Mouse (Mus musculus) spleen, postnatal 10 days (tissue): ENCODE measurements around the gene Zfp746.

ENCODE experiments used
- DNase-seq, 2 experiments: peaks; one replicate each; pipeline ENCODE4 v3.0.0; 2021 to 2022; ENCODE audit warnings: low spot score in 2 of 2

Gene Zfp746

DNA sequence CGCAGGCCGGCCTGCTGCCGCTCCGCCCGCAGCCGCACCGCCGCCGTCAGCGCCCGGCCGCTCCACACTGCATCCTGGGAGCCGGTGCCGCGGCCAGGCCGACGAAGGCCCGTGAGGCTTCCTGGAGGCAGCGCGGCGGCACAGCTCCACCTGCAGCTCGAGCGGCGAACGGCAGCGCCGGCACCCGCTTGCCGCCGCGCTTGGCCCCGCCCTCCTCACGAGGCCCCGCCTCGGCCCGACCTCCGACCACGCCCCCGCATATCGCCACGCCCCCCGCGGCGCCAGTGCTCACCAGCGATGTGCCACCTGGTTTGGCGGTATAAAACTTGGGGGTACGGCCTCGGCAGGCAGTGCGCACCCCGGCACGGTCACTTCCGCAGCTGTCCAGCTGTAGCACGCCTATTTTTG is at the start of gene Zfp746:
Gene Zfp746 (minus strand): TSS at position 123 of the 408 bp plus-strand sequence.
- peak; percentile 97 to 98 for DNase-seq

DNA sequence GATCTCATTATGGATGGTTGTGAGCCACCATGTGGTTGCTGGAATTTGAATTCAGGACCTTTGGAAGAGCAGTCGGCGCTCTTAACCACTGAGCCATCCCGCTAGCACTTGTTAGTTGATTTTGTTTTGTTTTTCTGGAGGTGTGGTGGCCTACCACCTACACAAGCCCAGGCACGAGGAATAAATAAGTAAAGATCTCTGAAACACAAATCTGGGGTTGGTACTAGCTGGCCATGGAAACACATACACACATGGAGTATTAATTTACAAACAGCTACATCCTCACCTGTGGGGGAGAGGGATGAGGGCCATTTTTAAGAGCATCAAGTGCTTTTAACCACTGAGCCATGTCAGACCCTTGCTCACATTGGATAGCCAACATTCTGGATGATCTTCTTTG is 34.7 kb upstream of the Zfp746 start:
- peak in 1 of 2 experiments; percentile 15 for DNase-seq

- no peak for DNase-seq
These were observed 29.6 kb upstream of the Zfp746 start for GRCm38 (mm10) chr6:48116036-48116435.

- DNase-seq: no peak
These were observed 743 bp upstream of the Zfp746 start for GRCm38 (mm10) chr6:48086957-48087715.

DNA sequence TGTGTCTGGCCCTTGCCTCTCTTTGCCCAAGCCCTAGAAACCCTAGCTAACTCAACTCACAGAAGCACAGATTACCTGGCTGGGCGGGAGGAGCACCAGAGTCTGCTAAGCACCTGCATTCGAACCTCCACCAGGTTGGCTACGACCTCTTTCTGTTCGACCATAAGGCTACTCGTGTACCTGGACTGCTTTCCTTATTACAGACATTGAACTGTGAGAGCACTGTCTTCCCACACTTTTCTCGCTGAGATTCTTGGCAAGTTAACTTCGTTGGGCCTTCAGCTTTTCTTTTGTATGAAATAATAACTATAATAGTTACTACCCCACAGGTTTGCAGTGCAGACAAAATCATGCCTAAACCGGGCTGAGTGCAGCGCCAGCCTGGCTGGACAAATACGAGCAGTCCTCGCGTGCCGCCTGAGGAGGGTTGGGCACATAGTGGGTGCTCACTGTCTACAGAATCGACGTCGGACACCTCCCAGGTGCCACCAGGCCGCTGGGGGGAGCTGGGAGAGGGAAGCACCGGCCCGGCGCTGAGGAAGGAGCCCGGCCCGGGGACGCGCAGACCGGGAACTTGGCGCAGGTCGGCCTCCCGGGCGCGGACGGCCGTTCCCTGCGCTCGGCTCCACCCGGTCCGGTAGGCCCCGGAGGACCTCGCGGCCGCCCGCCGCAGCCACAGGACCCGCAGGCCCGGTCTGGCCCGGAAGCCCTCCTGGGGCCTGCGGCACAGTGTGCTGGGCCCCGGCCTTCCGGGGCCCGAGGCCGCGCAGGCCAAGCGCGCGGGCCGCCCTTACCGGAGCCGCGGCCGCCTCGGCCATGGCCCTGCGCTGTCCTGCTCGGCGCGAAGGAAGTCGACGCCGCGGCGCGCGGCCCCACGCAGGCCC is 630 bp downstream of the Zfp746 start:
- peak; percentile 80 to 82 for DNase-seq

DNA sequence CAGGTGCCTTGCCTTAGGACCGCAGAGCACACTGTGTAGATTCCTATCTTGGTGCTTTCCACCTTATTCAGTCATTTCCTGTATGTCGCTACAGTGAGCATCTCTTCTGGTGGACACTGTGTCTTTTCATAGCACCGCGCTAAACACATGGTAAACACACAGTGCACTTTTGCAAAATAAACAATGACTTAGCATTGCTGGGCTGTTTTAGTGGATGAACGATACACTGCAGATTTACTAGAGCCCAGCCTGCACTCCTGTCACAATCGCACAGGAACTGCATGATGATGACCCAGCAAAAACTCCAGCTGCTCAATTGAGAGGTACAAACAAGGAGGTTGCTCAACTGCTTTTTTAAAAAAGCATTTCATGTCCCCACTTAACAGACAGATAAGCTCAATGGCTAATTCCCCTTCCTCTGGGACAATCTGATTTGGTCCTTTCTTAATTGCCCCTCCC is 2.6 kb downstream of the Zfp746 start:
- DNase-seq: no peak

DNA sequence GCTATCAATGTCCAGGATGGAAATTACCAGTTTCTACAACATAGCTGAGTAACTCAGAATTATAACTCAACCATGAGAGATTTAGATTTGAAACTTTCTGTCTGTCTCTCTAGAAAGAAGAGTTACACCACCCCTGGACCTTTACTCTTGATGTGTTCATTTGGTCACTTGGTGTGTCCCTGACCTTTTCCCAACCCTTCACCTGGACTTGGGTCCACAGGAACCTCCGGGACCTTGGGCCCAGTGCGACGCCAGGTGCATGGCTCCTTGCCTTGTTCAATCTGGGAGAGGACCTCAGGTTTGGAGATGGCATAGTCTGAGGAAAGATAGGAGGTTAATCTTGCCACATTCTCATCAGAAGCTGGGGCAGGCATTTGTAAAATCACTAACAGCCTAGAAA is 4.4 kb downstream of the Zfp746 start:
- no peak for DNase-seq

GRCm38 (mm10) chr6:48081021-48081420 is 5.4 kb downstream of the Zfp746 start:
- no peak for DNase-seq

- DNase-seq: no peak
These were observed 13.1 kb downstream of the Zfp746 start for GRCm38 (mm10) chr6:48073316-48073715.

DNA sequence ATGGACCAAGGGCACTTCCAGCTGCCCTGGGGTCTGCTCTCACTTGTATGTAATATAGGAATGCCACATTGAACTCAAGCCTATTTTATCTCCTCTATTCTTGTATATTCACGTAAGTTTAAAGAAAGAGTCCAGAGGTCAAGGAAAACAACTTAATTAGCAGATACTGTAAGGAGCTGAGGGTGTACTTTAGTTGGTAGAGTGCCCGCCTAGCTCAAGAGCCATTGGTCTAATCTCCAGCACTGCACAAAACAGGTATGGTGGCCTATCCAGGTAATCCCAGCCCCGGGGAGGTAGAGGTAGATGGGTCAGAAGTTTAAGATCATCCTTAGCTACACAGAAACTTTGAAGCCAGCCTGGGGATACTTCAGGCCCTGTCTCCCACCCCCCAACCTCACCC is 18.9 kb downstream of the Zfp746 start:
- DNase-seq: no peak

- DNase-seq: no peak
These were observed 20.8 kb downstream of the Zfp746 start for GRCm38 (mm10) chr6:48065587-48066075.

- no peak for DNase-seq
These were observed 21.9 kb downstream of the Zfp746 start for GRCm38 (mm10) chr6:48064451-48064850.

GRCm38 (mm10) chr6:48063940-48064339 is 22.5 kb downstream of the Zfp746 start:
- no peak for DNase-seq

DNA sequence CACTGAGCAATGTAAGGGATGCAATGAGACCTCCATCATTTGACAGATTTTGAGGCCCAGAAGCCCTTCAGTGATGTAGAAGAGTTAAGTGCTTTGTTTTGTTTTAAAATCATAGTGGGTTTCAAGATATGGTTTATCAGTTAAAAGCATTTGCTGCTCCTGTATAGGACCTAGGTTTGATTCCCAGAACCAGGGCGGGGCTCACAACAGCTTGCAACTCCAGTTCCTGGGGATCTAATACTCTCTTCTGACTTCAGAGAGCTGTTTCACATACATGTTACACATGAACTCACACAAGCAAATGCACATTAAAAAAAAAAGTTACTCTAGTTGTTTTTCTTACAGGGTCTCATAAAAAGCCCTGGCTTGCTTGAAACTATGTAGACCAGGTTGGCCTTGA is 25.5 kb downstream of the Zfp746 start:
- no peak for DNase-seq

DNA sequence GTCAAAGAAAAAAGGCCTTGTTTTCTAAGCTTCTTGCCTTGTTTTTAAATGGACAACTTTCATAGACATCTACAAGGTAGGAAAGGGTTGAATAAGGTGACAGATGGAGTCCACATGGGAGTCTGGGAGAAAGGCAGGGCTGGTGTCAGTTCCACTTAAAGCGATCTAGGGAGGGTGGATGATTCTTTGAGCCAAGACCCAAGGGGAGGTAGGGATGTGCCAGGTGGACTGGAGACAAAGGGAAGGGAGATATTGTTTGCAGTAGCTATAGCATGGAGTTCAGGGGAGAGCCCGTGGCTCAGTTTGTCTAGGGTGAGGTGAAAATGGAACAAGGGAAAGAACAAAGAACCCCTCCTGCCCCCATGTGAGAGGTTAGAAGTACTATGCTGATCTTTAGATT is 26.0 kb downstream of the Zfp746 start:
- DNase-seq: no peak

DNA sequence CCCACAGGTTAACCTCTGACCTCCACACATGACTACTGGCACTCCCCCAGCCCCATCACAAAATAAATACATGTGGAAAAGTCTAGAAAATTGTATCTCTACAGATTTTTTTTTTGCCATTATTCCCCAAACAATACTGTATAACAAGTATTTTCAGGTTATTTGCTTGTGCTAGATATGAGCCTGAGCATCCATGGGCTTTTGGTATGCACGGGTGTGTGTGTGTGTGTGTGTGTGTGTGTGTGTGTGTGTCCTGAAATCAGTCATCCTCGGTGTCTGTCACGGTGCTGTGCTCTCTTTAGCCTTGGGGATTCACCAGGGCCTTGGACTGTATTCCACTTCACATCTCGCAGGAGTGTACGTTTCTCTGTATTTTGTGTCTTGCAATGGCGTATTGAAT is 34.3 kb downstream of the Zfp746 start:
- DNase-seq: no peak

- no peak for DNase-seq
These were observed 34.7 kb downstream of the Zfp746 start for GRCm38 (mm10) chr6:48051666-48052065.

DNA sequence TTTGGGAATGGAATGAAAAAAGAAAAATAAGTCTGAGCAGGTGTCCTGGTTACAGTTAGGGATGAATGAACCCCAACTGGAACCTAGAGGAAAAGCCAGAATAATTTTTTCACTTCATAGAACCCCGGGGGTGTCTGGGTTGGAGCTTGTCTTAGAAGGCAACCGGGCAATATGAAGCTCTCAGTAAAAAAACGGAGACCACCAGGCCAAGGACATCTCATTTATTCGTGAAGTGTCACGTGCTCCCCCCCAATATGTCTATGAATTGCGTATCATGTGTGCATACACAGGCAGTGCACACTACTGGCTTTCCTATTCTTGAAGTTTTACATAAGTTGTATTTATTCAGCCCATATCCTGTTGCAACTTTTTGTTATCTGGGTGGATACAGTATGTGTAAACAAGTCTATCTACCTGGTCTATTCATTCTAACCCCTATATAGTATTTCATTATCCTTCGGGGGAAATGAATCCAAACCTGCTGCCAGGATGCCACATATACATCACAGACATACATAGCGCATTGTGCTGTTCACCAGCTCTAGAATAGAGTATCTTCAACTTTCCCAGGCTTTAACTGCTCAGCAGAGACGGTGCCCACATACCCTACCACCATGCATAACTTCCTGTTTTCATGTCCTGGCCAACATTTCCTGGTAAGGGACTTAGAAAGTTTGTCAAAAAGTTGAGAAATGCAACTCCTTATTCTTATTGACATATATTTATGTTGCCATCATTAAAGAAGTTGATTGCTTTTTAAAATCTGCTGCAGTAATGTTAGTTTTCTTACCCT is 36.9 kb downstream of the Zfp746 start:
- DNase-seq: no peak

DNA sequence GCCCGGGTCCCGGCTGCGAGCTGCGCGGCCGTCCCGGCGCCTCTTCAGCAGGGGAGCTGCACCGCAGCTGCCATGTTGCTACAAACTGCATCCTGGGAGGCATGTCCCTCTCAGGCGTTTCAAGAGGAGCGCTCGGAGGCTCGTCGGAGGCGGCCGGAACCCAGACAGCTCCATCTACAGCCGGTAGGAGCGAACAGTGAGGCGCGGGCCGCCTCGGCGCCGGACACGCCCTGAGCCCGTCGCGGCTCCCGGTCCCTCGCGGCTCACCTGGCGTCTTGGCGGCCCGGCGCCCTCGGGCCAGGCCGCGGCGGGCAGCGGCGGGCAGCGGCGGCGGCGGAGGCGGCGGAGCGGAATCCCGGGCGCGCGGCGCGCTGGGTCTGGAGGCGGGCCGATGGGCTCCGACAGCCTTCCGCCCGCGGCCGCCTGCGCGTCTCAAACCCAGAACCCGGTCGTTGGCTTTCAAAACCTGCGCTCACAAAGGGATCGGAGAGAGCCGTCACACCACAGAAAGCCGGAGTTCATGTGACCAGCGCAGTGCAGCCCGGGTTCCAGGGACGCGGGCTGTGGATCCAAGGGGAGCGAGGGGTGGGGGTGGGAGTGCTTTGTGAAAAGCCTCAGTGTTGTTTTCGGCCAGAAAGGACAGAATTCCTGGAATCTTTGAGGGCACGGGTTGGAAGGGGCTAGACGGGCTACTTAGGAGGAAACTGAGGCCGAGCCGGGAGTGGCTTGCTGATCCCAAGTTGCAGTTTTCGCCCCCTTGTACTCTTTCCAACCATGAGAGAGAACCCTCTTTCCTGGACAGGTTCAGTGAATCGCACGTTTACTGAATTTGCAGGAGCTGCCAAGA is 37.7 kb downstream of the Zfp746 start, which contains the start of gene Zfp777:
Gene Zfp777 (minus strand): TSS at position 486 of the 847 bp plus-strand sequence.
- DNase-seq: peak; percentile 71 to 84

- peak; percentile 50 to 51 for DNase-seq
These were observed 38.7 kb downstream of the Zfp746 start for GRCm38 (mm10) chr6:48047450-48048351.
